Mouse (Mus musculus) limb, embryonic 13.5 days (tissue): ENCODE data around the gene Atcay. TPM values are rescaled to one million over a fixed set of nuclear protein-coding genes. Genes with fewer than 3 reads are reported as not detected.

Experiments used
- ATAC-seq: fragments of 200-750 bp; cut with Nextera tagmentation; 2 replicates; pipeline ENCODE4 v1.8.0; 2017; ENCODE audit warnings: low read depth, moderate number of reproducible peaks, moderate TSS enrichment; ENCODE audit not compliant: low FRiP score
- H3K27ac ChIP-seq: fragments of 300-500 bp; sonication (generic); 2 replicates; pipeline ENCODE4 v1.5.1; 2015; ENCODE audit warnings: inconsistent platforms, mild to moderate bottlenecking, moderate library complexity
- H3K27me3 ChIP-seq: fragments of 300-500 bp; sonication (generic); 2 replicates; pipeline ENCODE4 v1.6.1; 2015; ENCODE audit warnings: mild to moderate bottlenecking, inconsistent platforms
- H3K36me3 ChIP-seq: fragments of 300-500 bp; sonication (generic); 2 replicates; pipeline ENCODE4 v1.6.1; 2015; ENCODE audit warnings: inconsistent platforms, mild to moderate bottlenecking, moderate library complexity
- H3K4me1 ChIP-seq: fragments of 300-500 bp; sonication (generic); 2 replicates; pipeline ENCODE4 v1.6.1; 2015; ENCODE audit warnings: inconsistent platforms
- H3K4me2 ChIP-seq: fragments of 300-500 bp; sonication (generic); replicated peaks from 2 replicates; pipeline ENCODE4 v1.6.1; 2015; ENCODE audit warnings: inconsistent platforms, mild to moderate bottlenecking, moderate library complexity
- H3K4me3 ChIP-seq: fragments of 300-500 bp; sonication (generic); 2 replicates; pipeline ENCODE4 v1.5.1; 2015; ENCODE audit warnings: moderate library complexity, mild to moderate bottlenecking, inconsistent platforms
- H3K9ac ChIP-seq: fragments of 300-500 bp; sonication (generic); 2 replicates; pipeline ENCODE4 v1.6.1; 2015; ENCODE audit warnings: mild to moderate bottlenecking, inconsistent platforms
- H3K9me3 ChIP-seq: fragments of 300-500 bp; sonication (generic); 2 replicates; pipeline ENCODE4 v1.6.1; 2016; ENCODE audit warnings: inconsistent platforms
- WGBS: fragments of 180-500 bp; shearing (Covaris S2); methylation state at CpG from one replicate; pipeline ENCODE4 v1.1.7; 2015; 5-methylcytosine and 5-hydroxymethylcytosine counted together
- polyA plus RNA-seq: library from polyadenylated mRNA; unstranded; fragments of >200 nt; fragmentation: Nextera tagmentation; extraction: Ambion mirVana; gene quantifications from 2 replicates; pipeline ENCODE4 v1.2.1, GENCODE M21; 2015

The Atcay gene
- polyA plus RNA-seq, 1 experiment from 2014 or later, result 0.20 TPM

DNA sequence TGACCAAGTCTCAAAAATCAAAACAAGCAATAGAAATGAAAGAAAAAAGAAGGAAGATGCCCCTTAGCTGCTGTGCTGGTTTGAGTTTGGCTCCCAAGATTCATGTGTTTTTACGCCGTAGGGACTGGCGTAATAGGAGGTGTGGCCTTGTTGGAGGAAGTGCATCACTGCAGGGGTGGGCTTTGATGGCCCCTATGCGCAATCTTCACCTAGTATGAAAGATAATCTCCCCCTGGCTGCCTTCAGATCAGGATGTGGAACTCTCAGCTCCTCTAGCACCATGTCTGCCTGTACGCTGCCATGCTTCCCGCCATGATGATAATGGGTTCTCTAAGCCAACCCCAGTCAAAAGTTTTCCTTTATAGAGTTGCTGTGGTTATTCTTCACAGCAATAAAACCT lies 14.4 kb downstream of the Atcay start:
- Histone ChIP-seq H3K36me3 (no peaks in the 10 kb centered on the region), H3K4me2 (no peak overlapping the region), H3K4me3 (no peak overlapping the region), H3K27me3 (peaks cover 10% of the 10 kb centered on the region; the same call in 1 of the 2 replicates), H3K4me1 (no peaks in the 10 kb centered on the region), H3K27ac (no peak overlapping the region), H3K9me3 (peaks cover 11% of the 10 kb centered on the region), H3K9ac (no peak overlapping the region)
- no peak for ATAC-seq
- WGBS, result 81% methylated on average over 6 of the region's 6 CpGs

DNA sequence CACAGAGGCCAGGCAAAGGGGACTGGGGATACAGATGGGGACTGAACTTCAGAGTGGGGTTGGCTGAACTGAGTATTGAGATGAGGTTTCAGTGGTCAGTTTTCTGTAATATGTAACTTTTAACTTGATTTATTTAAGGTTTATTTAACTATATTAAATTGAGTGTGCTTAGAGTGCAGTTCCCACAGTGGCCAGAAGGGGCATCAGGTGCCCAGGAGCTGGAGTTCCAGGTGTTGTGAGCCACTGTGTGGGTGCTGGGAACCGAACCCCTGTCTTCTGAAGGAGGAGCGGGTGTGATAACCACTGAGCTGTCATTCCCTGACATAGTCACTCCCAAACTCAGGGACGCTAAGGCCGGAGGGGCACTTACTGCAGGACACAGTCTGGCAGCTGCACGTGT lies 20.5 kb downstream of the Atcay start:
- ATAC-seq, result no peak
- Histone ChIP-seq H3K4me1 (no peaks in the 10 kb centered on the region), H3K27me3 (no peaks in the 10 kb centered on the region; the same call in 1 of the 2 replicates), H3K36me3 (no peaks in the 10 kb centered on the region), H3K9ac (no peak overlapping the region), H3K9me3 (peaks cover 17% of the 10 kb centered on the region), H3K4me2 (no peak overlapping the region), H3K4me3 (no peak overlapping the region), H3K27ac (no peak overlapping the region)
- 94% methylated on average over 5 of the region's 5 CpGs for WGBS

DNA sequence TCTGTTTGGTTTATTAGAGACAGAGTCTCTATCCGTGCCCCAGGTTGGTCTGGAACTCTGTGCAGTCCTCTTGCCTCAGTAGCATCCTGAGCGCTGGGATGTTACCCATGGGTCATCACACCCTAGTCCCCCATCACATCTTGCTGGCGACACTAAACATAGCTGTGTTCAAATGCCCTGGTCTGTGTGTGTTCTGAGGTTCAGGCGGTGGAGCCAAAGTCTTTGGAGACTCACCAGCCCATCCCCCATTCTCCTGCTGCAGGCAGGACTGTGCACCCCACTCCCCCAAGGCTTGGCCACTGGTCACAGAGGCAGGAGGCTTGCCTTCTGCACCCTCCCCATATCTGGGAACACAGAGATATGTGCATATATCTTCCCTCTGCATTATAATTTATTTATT lies 26.5 kb downstream of the Atcay start:
- Histone ChIP-seq H3K36me3 (no peaks in the 10 kb centered on the region), H3K4me3 (no peak overlapping the region), H3K9ac (no peak overlapping the region), H3K4me2 (no peak overlapping the region), H3K4me1 (no peaks in the 10 kb centered on the region), H3K27ac (no peak overlapping the region), H3K9me3 (no peaks in the 10 kb centered on the region), H3K27me3 (peaks cover 10% of the 10 kb centered on the region; the same call in 1 of the 2 replicates)
- ATAC-seq, result no peak
- WGBS, result 68% methylated on average over 4 of the region's 4 CpGs

DNA sequence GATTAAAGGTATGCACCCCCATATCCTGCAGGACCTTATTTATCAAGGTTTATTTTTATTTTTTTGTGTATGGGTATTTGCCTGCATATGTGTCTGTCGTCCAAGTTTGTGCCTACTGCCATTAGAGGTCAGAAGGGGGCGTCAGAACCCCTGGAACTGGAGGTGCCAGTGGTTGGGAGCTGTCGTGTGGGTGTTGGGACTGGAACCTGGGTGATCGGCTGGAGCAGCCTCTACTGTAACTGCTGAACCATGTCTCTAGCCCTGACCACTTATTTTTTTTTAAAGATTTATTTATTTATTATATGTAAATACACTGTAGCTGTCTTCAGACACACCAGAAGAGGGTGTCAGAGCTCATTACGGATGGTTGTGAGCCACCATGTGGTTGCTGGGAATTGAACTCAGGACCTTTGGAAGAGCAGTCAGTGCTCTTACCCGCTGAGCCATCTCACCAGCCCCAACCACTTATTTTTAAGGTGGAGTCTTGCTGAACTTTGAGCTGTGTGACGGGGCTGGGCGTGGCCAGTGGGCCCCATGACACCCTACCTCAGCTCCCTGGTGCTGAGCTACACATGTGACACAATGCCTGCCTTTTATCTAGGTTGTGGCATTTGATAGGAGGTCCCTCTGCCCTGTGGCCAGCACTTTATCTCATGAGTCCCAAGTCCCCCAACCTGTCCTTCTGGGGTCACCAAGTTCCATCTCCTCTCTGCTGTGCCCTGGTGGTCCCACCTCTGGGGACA lies 27.5 kb downstream of the Atcay start:
- 68% methylated on average over 8 of the region's 8 CpGs for WGBS
- no peaks in the 10 kb centered on the region for H3K4me1 ChIP-seq
- H3K4me2 ChIP-seq, result no peak overlapping the region
- peaks cover 17% of the 10 kb centered on the region; the same call in 1 of the 2 replicates for H3K27me3 ChIP-seq
- H3K9ac ChIP-seq, result no peak overlapping the region
- H3K4me3 ChIP-seq, result no peak overlapping the region
- no peak overlapping the region for H3K27ac ChIP-seq
- no peaks in the 10 kb centered on the region for H3K9me3 ChIP-seq
- ATAC-seq, result no peak
- H3K36me3 ChIP-seq, result no peaks in the 10 kb centered on the region

DNA sequence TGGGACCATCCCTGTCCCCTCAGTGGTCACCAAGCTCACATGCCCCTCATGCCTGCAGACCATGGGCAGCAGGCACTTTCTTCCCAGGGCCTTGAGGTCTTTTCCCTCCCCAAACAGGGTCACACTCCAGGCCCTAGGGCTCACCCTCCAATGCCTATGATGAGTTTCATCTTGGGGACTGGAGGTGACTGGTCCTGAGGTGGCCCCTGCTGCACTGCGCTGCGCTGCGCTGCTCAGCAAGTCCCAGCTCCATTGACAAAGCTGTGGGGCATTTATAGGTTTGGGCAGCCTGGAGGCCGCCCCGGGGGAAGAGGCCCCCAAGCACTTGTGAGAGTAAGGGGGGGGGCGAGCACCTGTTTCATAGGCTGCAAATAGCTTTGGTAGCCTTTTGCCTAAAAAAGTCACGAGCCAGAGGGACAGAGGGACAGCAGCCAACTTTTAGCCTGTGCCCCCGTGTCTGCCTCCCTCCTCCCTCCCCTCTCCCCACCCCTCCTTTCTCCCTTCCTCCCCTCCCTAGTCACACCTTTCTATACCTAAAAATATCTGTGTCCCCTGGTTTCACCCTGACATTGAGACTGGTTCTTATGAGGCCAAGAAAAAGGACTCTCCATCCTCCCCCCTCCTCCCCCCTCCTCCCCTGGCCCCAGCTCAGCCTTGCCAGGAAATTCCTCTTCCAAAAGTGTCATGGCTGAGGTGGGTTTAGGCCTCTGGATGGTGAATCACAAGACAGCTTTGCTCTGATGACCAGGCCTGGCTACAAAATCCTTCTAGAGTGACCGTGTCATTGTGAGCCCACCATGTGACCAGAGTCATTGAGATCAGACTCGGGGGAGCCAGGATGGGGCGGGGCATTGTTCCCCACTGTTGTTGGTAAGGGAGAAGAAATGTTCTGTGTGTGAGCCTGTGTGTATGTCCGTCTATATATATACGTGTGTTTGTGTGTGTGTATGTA lies 28.6 kb downstream of the Atcay start, which contains the start of gene Nmrk2:
Gene Nmrk2, minus strand, starts transcription at position 245 of the 952 bp plus-strand sequence.
- Histone ChIP-seq H3K36me3 (no peaks in the 10 kb centered on the region), H3K9ac (no peak within 1 kb of the TSS; the same call in 1 of the 2 replicates), H3K9me3 (no peaks in the 10 kb centered on the region), H3K27ac (no peak within 1 kb of the TSS), H3K4me1 (no peaks in the 10 kb centered on the region), H3K4me3 (no peak within 1 kb of the TSS), H3K4me2 (no peak within 1 kb of the TSS), H3K27me3 (peaks cover 24% of the 10 kb centered on the region)
- ATAC-seq, result no peak
- WGBS, result 56% methylated on average over 13 of the region's 13 CpGs

DNA sequence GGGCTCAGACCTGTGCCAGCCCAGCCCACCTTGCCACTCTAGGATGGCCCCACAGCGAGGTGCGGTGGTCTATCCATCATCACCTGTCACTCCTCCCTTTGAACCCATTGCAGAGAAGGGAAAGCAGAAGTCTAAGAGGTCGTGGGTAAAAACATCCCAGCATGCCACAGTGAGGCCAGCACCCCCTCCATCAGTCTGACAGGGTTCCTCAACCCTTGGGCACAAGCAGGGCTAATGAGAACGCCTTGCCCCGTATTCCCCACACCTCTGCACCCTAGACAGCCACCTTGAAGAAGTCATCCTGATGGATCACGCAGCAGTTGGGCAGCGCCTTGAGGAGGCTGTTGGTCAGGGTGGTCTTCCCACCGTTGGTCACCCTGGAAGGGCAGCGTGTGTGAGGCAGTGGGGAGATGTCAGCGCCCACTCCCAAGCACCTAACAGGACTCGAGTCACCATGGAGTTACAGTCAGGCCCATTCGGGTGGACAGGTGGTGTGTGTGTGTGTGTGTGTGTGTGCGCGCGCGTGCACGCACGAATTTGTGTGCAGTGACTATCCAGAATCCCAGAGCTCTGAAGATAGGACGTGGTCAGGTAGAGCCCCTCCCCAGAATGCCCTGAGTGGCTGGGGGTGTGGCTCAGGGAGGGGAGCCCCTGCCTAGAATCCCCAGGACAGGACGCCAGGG lies 29.9 kb downstream of the Atcay start:
- Histone ChIP-seq H3K9ac (peak overlapping the region; percentile 48), H3K4me1 (no peaks in the 10 kb centered on the region), H3K4me2 (no peak overlapping the region), H3K27me3 (peaks cover 37% of the 10 kb centered on the region), H3K27ac (no peak overlapping the region), H3K36me3 (no peaks in the 10 kb centered on the region), H3K9me3 (no peaks in the 10 kb centered on the region), H3K4me3 (no peak overlapping the region)
- WGBS, result 71% methylated on average over 20 of the region's 20 CpGs
- no peak for ATAC-seq

DNA sequence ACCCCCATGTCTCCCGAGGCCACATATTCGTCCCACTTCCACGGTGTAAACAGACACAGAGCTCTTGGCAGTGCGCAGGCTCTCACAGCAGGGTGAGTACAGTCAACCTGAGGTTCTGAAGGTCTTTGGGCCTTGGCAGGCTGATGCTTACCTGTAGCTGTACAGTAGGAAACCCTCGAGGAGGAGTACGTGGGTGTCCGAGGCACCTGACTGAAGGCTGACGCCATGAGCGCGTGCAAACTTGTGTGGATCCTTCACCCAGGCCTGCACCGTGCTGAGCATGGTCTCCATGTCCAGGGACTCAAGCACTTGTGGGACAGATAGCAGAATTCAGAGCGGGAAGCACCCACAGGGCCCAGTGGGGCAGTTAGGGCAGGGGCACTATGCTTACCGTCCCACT lies 30.5 kb downstream of the Atcay start:
- Histone ChIP-seq H3K9ac (peak overlapping the region; percentile 48), H3K9me3 (no peaks in the 10 kb centered on the region), H3K4me1 (no peaks in the 10 kb centered on the region), H3K4me2 (no peak overlapping the region), H3K27me3 (peaks cover 43% of the 10 kb centered on the region), H3K36me3 (no peaks in the 10 kb centered on the region), H3K27ac (no peak overlapping the region), H3K4me3 (no peak overlapping the region)
- 82% methylated on average over 13 of the region's 13 CpGs for WGBS
- ATAC-seq, result no peak

DNA sequence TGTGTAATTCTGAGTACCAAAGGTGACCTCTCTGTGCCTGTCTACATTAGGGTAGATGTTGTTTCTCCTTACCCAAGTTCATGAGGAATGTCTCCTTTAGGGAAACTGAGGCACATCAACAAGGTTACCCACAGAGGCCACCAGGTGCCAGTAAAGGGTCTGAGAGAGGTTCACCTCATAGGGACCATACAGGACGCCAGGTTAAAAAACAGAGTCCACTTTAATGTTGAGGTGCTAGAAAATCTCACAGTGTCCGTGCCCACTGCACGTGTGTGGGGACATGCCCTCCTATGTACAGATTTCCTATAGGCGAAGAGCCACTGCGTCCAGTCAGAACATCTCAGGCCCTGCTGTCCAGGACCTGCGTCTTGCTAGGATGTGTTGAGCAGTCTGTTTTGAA lies 31.6 kb downstream of the Atcay start:
- Histone ChIP-seq H3K9me3 (no peaks in the 10 kb centered on the region), H3K27ac (no peak overlapping the region), H3K4me3 (no peak overlapping the region), H3K36me3 (no peaks in the 10 kb centered on the region), H3K4me2 (no peak overlapping the region), H3K4me1 (peaks cover 9% of the 10 kb centered on the region), H3K27me3 (peaks cover 55% of the 10 kb centered on the region), H3K9ac (0 out of 2 replicates have a peak overlapping the region, but pooled peaks have one; percentile 43)
- no peak for ATAC-seq
- 81% methylated on average over 6 of the region's 6 CpGs for WGBS

DNA sequence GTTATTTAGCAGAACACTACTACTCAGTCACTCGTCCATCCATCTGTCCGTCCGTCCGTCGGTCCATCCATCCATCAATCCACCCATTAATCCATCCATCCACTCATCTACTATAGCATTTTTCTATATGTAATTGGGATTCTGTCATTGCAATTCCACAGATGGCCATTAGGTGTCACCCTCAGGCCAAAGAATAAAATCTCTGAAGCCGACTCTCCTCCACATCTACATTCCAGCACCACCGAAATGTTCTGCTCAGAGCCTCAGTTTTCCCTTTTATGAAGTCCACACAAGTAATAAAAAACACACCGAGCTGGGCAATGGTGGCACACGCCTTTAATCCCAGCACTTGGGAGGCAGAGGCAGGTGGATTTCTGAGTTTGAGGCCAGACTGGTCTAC lies 32.4 kb downstream of the Atcay start:
- H3K4me2 ChIP-seq, result no peak overlapping the region
- H3K9ac ChIP-seq, result no peak overlapping the region
- WGBS, result under 1% methylated on average over 9 of the region's 9 CpGs
- H3K27me3 ChIP-seq, result peaks cover 60% of the 10 kb centered on the region
- no peak for ATAC-seq
- H3K4me1 ChIP-seq, result peaks cover 13% of the 10 kb centered on the region
- no peaks in the 10 kb centered on the region for H3K9me3 ChIP-seq
- no peak overlapping the region for H3K27ac ChIP-seq
- no peak overlapping the region for H3K4me3 ChIP-seq
- H3K36me3 ChIP-seq, result no peaks in the 10 kb centered on the region

DNA sequence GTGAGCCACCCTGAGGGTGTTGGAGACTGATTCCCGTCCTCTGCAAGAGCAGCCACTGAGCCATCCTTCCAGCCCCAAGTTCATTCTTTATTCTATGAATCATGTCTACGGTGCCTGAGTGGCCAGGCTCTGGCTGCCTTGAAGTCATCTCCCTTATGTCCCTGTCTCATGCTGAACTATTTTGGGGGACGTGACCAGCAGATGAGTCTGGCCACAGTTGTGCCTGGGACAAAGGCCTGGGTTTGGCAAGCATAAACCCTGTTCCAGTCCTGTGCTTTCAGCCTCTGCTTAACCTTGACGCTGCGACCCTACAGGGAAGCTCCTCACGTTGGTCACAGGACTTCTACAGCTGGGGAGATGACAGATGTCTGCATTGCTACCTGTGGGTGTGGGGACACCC lies 33.3 kb downstream of the Atcay start:
- Histone ChIP-seq H3K9ac (0 out of 2 replicates have a peak overlapping the region, but pooled peaks have one; percentile 9), H3K9me3 (no peaks in the 10 kb centered on the region), H3K4me3 (no peak overlapping the region), H3K27ac (no peak overlapping the region), H3K4me2 (no peak overlapping the region), H3K27me3 (peaks cover 63% of the 10 kb centered on the region), H3K4me1 (peaks cover 19% of the 10 kb centered on the region), H3K36me3 (no peaks in the 10 kb centered on the region)
- 52% methylated on average over 6 of the region's 6 CpGs for WGBS
- no peak for ATAC-seq

DNA sequence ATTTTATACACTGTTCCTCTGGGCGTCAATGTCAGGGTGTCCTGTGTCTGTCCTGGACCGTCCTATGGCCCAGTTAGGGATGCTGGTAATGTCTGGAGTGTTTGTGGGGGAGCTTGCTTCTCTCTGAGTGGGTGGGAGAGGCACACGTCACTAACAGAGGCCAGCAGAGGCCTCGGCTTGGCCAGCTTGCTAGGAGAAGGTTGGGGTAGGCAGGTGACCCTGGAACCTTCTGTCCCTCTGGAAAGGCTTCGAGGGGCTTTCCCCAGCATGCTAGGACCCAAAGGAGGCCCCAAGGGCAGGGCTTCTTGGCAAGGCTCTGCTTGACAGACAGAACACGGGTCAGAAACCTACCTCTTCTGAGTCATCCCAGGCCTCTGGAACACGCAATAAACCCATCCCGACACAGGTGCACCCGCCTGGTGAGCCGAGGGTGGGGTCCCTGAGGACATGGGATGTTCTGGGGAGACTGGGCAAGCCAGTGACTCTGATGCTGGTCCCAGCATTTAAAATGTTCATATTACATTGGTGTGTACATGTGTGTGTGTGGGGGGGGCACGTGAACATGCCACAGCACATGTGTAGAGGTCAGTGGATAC lies 34.1 kb downstream of the Atcay start:
- no peak overlapping the region for H3K4me3 ChIP-seq
- no peak for ATAC-seq
- WGBS, result 57% methylated on average over 11 of the region's 11 CpGs
- H3K9me3 ChIP-seq, result no peaks in the 10 kb centered on the region
- H3K4me2 ChIP-seq, result no peak overlapping the region
- H3K36me3 ChIP-seq, result 0 out of 2 replicates have a peak, but pooled peaks cover under 1% of the 10 kb centered on the region
- peak overlapping the region; percentile 19; the same call in 1 of the 2 replicates for H3K9ac ChIP-seq
- no peak overlapping the region for H3K27ac ChIP-seq
- H3K27me3 ChIP-seq, result peaks cover 63% of the 10 kb centered on the region
- H3K4me1 ChIP-seq, result peaks cover 25% of the 10 kb centered on the region
